Mouse (Mus musculus) liver, postnatal 0 days (tissue): ENCODE measurements around the gene Zfp449.

Experiments
- CTCF ChIP-seq: sonication (generic); IDR thresholded peaks from 2 replicates; pipeline ENCODE4 v1.5.1; 2016; ENCODE audit warnings: antibody characterized with exemption, low read depth
- EP300 ChIP-seq: IDR thresholded peaks from 2 replicates; pipeline ENCODE4 v1.6.1; 2016; ENCODE audit warnings: antibody characterized with exemption, low read depth, mild to moderate bottlenecking

GRCm38 (mm10) chrX:56380852-56381251 lies 34.7 kb downstream of the Zfp449 start:
- TF ChIP-seq CTCF (no peak), EP300 (no peak)
